Comparison of ENCODE assay signal across 9 mouse cellular contexts in genomic region chr17:57087049-57087832, GRCm38 (mm10). TPM values are rescaled to one million over a fixed set of nuclear protein-coding genes. Genes with fewer than 3 reads are reported as not detected.
DNase-seq lines count a peak whose midpoint lies in the region; ATAC-seq and TF ChIP-seq lines count a peak whose summit lies in the region.
"Had no signal": no experiment of that assay in that cellular context is flagged by ENCODE, and none has a peak within 500 bp of the region (broad histone marks: within the 10 kb centered on the region; RNA-seq: fewer than 3 reads in every experiment).

Gene Tubb4a (minus strand): TSS chr17:57087782.

- no peaks in the 10 kb centered on the region; the same call in 1 of the 2 replicates for H3K4me1 ChIP-seq in lung, adult 2 months (ENCODE audit: control insufficient read depth, insufficient read depth, low read length)
- H3K4me1 ChIP-seq in forebrain, embryonic 10.5 days: peaks cover 12% of the 10 kb centered on the region

- peak; percentile 38 to 44; a peak in 3 of 4 replicates for ATAC-seq in hematopoietic stem cell, adult 5-6 weeks (replicated peaks in 1 of 2; ENCODE audit: insufficient read depth in 1 of 2, low FRiP score in 2 of 2, low TSS enrichment in 1 of 2, low read depth in 1 of 2, poor library complexity in 2 of 2, severe bottlenecking in 2 of 2)
- no peak; the same call in 1 of the 2 replicates for ATAC-seq in erythroblast, adult 5-6 weeks (replicated peaks; ENCODE audit: low FRiP score, poor library complexity, severe bottlenecking)

- H3K9me3 ChIP-seq in forebrain, embryonic 10.5 days: no peaks in the 10 kb centered on the region

- WGBS in lung, adult 2 months: 10% methylated on average over 31 of the region's 31 CpGs
- WGBS in forebrain, embryonic 10.5 days: under 1% methylated on average over 31 of the region's 31 CpGs

- no peak for TF ChIP-seq CTCF in lung, adult 2 months (IDR thresholded peaks at IDR 0.05; ENCODE audit: insufficient read depth, low read length)
- TF ChIP-seq CTCF in left cerebral cortex, adult 2 months (IDR thresholded peaks at IDR 0.05): no peak

- no peak for TF ChIP-seq POLR2A in lung, adult 2 months (IDR thresholded peaks at IDR 0.05; ENCODE audit: borderline replicate concordance, extremely low read depth, low read depth, low read length)

- intact Hi-C loops in left cerebral cortex, adult 2 months (cut with DNase I): loop anchor here (1.0 kb wide), 1 partner anchor 27 kb away; no protein-coding TSS in a partner anchor

- H3K27me3 ChIP-seq in forebrain, embryonic 10.5 days (ENCODE audit: poor library complexity, severe bottlenecking): peaks cover 33% of the 10 kb centered on the region

- peaks cover 9% of the 10 kb centered on the region for H3K36me3 ChIP-seq in forebrain, embryonic 10.5 days (replicated peaks)

- peak within 1 kb of the TSS; percentile 82 for H3K27ac ChIP-seq in forebrain, embryonic 10.5 days
- H3K27ac ChIP-seq in left cerebral cortex, adult 2 months: peak within 1 kb of the TSS; percentile 94
- H3K27ac ChIP-seq: macrophage had no signal

- peak within 1 kb of the TSS; percentile 33 for H3K4me3 ChIP-seq in lung, adult 2 months (replicated peaks; ENCODE audit: extremely low read depth, low read depth, low read length)
- peak within 1 kb of the TSS; percentile 59 for H3K4me3 ChIP-seq in forebrain, embryonic 10.5 days
- peak within 1 kb of the TSS; percentile 68 for H3K4me3 ChIP-seq in left cerebral cortex, adult 2 months

- no peak for DNase-seq in lung, adult 2 months
- DNase-seq in lung, postnatal 25 days (ENCODE audit: low spot score): no peak
- peak; percentile 54 for DNase-seq in forebrain, embryonic 10.5 days (ENCODE audit: extremely low spot score, low spot score)
- peak; percentile 86 to 87 for DNase-seq in left cerebral cortex, adult 2 months (ENCODE audit: extremely low spot score in 1 of 2, low spot score in 2 of 2)
- peak; percentile 31 to 53 for DNase-seq in lung, postnatal 4 days
- DNase-seq in right cerebral cortex, postnatal 4 days: peak; percentile 81

RNA-seq across cellular contexts. Expression of gene Tubb4a, which starts in this region (rescaled TPM):
- 34.2 and 37.7 TPM in 2 replicates for polyA plus RNA-seq in lung, adult 2 months (2012; rRNA removed)
- polyA plus RNA-seq in forebrain, embryonic 10.5 days (2016; fragmentation: Nextera tagmentation; extraction: Ambion mirVana): 36.2 and 40.1 TPM in 2 replicates
- total RNA-seq in hematopoietic stem cell, adult 5-6 weeks (2017): 0.30 TPM in 1 of 2 replicates, not detected in the other
- total RNA-seq in left cerebral cortex, adult 2 months (2021): 100 to 1,000 TPM; 584 to 587 TPM
- not detected in 2 replicates for total RNA-seq in erythroblast, adult 5-6 weeks (2015; ENCODE audit: low replicate concordance)
- total RNA-seq in erythroblast, adult 5-6 weeks (2017; ENCODE audit: low replicate concordance): 0.14 TPM in 1 of 2 replicates, not detected in the other

Comparison
In these comparisons a context has a peak if more than half of its experiments do, and no peak if none do; other contexts are left out.
1. RNA of gene Tubb4a (total RNA-seq): 584 to 587 TPM in left cerebral cortex, adult 2 months; 0.30 TPM in hematopoietic stem cell, adult 5-6 weeks and 0.14 TPM in erythroblast, adult 5-6 weeks; every median in the first group is over 100 times any median in the second.
2. DNase-seq: peak in forebrain, embryonic 10.5 days (single experiment), left cerebral cortex, adult 2 months (2 of 2), lung, postnatal 4 days (2 of 2) and right cerebral cortex, postnatal 4 days (single experiment); none in lung, adult 2 months (single experiment) and lung, postnatal 25 days (single experiment).
3. Peak in ATAC-seq in hematopoietic stem cell, adult 5-6 weeks; RNA of the gene not detected or under 1 TPM.
4. Peak in every context shown above with its lines, with median percentiles within 50 percentile points of each other: H3K4me3 ChIP-seq.